ENCODE assay signal across 25 mouse cellular contexts in genomic region chr9:123844468-123844867, GRCm38 (mm10). TPM values are rescaled to one million over a fixed set of nuclear protein-coding genes. Genes with fewer than 3 reads are reported as not detected.
DNase-seq lines count a peak whose midpoint lies in the region; ATAC-seq and TF ChIP-seq lines count a peak whose summit lies in the region.
"Had no signal": no experiment of that assay in that cellular context is flagged by ENCODE, and none has a peak within 500 bp of the region (broad histone marks: within the 10 kb centered on the region; RNA-seq: fewer than 3 reads in every experiment).

No protein-coding gene starts in this region.

- H3K4me1 ChIP-seq in lung, postnatal 0 days (ENCODE audit: insufficient read depth, low read depth, low read length): no peaks in the 10 kb centered on the region
- H3K4me1 ChIP-seq in heart, embryonic 11.5 days (ENCODE audit: control insufficient read depth, insufficient read depth, low read length): peaks cover 26% of the 10 kb centered on the region
- peaks cover 41% of the 10 kb centered on the region for H3K4me1 ChIP-seq in heart, postnatal 0 days (ENCODE audit: control insufficient read depth, insufficient read depth)
- H3K4me1 ChIP-seq in forebrain, embryonic 15.5 days: no peaks in the 10 kb centered on the region
- H3K4me1 ChIP-seq: embryonic facial prominence, embryonic 15.5 days; forebrain, embryonic 10.5 days; kidney, embryonic 15.5 days; midbrain, embryonic 13.5 days; stomach, embryonic 15.5 days had no signal

- no peaks in the 10 kb centered on the region for H3K9me3 ChIP-seq in lung, postnatal 0 days (ENCODE audit: low read length)
- no peaks in the 10 kb centered on the region for H3K9me3 ChIP-seq in heart, embryonic 11.5 days (replicated peaks; ENCODE audit: control insufficient read depth, low read length)
- no peaks in the 10 kb centered on the region for H3K9me3 ChIP-seq in heart, postnatal 0 days (replicated peaks; ENCODE audit: control insufficient read depth, low read length)
- H3K9me3 ChIP-seq in forebrain, embryonic 15.5 days: no peaks in the 10 kb centered on the region
- H3K9me3 ChIP-seq: embryonic facial prominence, embryonic 15.5 days; forebrain, embryonic 10.5 days; kidney, embryonic 15.5 days; midbrain, embryonic 13.5 days; stomach, embryonic 15.5 days had no signal

- H3K9ac ChIP-seq in lung, postnatal 0 days (replicated peaks; ENCODE audit: low read depth): no peak overlapping the region
- H3K9ac ChIP-seq in heart, embryonic 11.5 days (ENCODE audit: low read depth, low read length): peak overlapping the region; percentile 34; the same call in 1 of the 2 replicates
- peak overlapping the region; percentile 35 for H3K9ac ChIP-seq in heart, postnatal 0 days (replicated peaks; ENCODE audit: low read depth, low read length)
- no peak overlapping the region for H3K9ac ChIP-seq in forebrain, embryonic 15.5 days (replicated peaks)
- H3K9ac ChIP-seq: embryonic facial prominence, embryonic 15.5 days; kidney, embryonic 15.5 days; midbrain, embryonic 13.5 days; stomach, embryonic 15.5 days had no signal

- DNase-seq in lung, postnatal 0 days (ENCODE audit: low spot score): no peak
- DNase-seq in lung, postnatal 10 days: no peak
- peak; percentile 78 for DNase-seq in heart, postnatal 0 days (ENCODE audit: low spot score)
- peak; percentile 54 for DNase-seq in skeletal muscle tissue, adult 2 months (ENCODE audit: low read depth, low spot score)
- DNase-seq in B cell, adult 2 months: no peak
- DNase-seq in retina, embryonic 14.5 days (ENCODE audit: low spot score): no peak
- DNase-seq: cerebellum, adult 18-20 months; cerebellum, postnatal 36 days; kidney, postnatal 4 days; right cerebral cortex, postnatal 25 days; thymus, adult 2 months had no signal

- ATAC-seq in lung, postnatal 0 days: no peak
- ATAC-seq in heart, embryonic 11.5 days (replicated peaks; ENCODE audit: insufficient number of reproducible peaks, low FRiP score, low TSS enrichment): no peak
- ATAC-seq in heart, postnatal 0 days (ENCODE audit: insufficient read depth, low read depth): peak; percentile 78
- ATAC-seq in forebrain, embryonic 15.5 days (replicated peaks): no peak
- ATAC-seq: hindbrain, embryonic 16.5 days; midbrain, embryonic 13.5 days had no signal

- 0 out of 2 replicates have a peak overlapping the region, but pooled peaks have one; percentile 51 for H3K27ac ChIP-seq in lung, postnatal 0 days (ENCODE audit: low read length)
- H3K27ac ChIP-seq in heart, embryonic 11.5 days (ENCODE audit: low read depth, low read length): peak overlapping the region; percentile 90
- peak overlapping the region; percentile 97 for H3K27ac ChIP-seq in heart, postnatal 0 days (ENCODE audit: low read depth)
- no peak overlapping the region for H3K27ac ChIP-seq in forebrain, embryonic 15.5 days (replicated peaks)
- H3K27ac ChIP-seq: embryonic facial prominence, embryonic 15.5 days; forebrain, embryonic 10.5 days; kidney, embryonic 15.5 days; midbrain, embryonic 13.5 days had no signal

- no peaks in the 10 kb centered on the region for H3K27me3 ChIP-seq in lung, postnatal 0 days (replicated peaks; ENCODE audit: insufficient read depth, low read length)
- H3K27me3 ChIP-seq in heart, embryonic 11.5 days (ENCODE audit: control insufficient read depth, insufficient read depth, low read length): no peaks in the 10 kb centered on the region
- no peaks in the 10 kb centered on the region for H3K27me3 ChIP-seq in heart, postnatal 0 days (ENCODE audit: control insufficient read depth, insufficient read depth, low read length)
- H3K27me3 ChIP-seq in forebrain, embryonic 15.5 days: no peaks in the 10 kb centered on the region
- H3K27me3 ChIP-seq: embryonic facial prominence, embryonic 15.5 days; kidney, embryonic 15.5 days; midbrain, embryonic 13.5 days; Patski; stomach, embryonic 15.5 days had no signal

- no peak overlapping the region for H3K4me2 ChIP-seq in lung, postnatal 0 days (replicated peaks; ENCODE audit: low read depth, low read length)
- peak overlapping the region; percentile 48 for H3K4me2 ChIP-seq in heart, embryonic 11.5 days
- peak overlapping the region; percentile 41 for H3K4me2 ChIP-seq in heart, postnatal 0 days (ENCODE audit: low read depth, low read length)
- no peak overlapping the region for H3K4me2 ChIP-seq in forebrain, embryonic 15.5 days (replicated peaks)
- H3K4me2 ChIP-seq: embryonic facial prominence, embryonic 15.5 days; kidney, embryonic 15.5 days; midbrain, embryonic 13.5 days; stomach, embryonic 15.5 days had no signal

- TF ChIP-seq CTCF in lung, postnatal 0 days (IDR thresholded peaks at IDR 0.05): no peak
- no peak for TF ChIP-seq CTCF in heart, postnatal 0 days (IDR thresholded peaks at IDR 0.05; ENCODE audit: low read depth)

- no peak overlapping the region for H3K4me3 ChIP-seq in lung, postnatal 0 days (ENCODE audit: low read depth, low read length)
- no peak overlapping the region for H3K4me3 ChIP-seq in heart, embryonic 11.5 days (ENCODE audit: low read depth, low read length)
- H3K4me3 ChIP-seq in heart, postnatal 0 days (ENCODE audit: low read depth, low read length): no peak overlapping the region
- no peak overlapping the region for H3K4me3 ChIP-seq in forebrain, embryonic 15.5 days
- H3K4me3 ChIP-seq: embryonic facial prominence, embryonic 15.5 days; forebrain, embryonic 10.5 days; kidney, embryonic 15.5 days; midbrain, embryonic 13.5 days; stomach, embryonic 15.5 days had no signal

- no peaks in the 10 kb centered on the region for H3K36me3 ChIP-seq in lung, postnatal 0 days (ENCODE audit: insufficient read depth, low read length)
- H3K36me3 ChIP-seq in heart, embryonic 11.5 days (ENCODE audit: control insufficient read depth, insufficient read depth, low read length): peaks cover 8% of the 10 kb centered on the region
- H3K36me3 ChIP-seq in heart, postnatal 0 days (replicated peaks; ENCODE audit: control insufficient read depth, insufficient read depth, low read length): peaks cover 39% of the 10 kb centered on the region
- no peaks in the 10 kb centered on the region for H3K36me3 ChIP-seq in forebrain, embryonic 15.5 days
- H3K36me3 ChIP-seq: stomach, embryonic 15.5 days had no signal

- no peak for TF ChIP-seq EP300 in lung, postnatal 0 days (IDR thresholded peaks at IDR 0.05)
- TF ChIP-seq EP300 in heart, postnatal 0 days (IDR thresholded peaks at IDR 0.05; ENCODE audit: low read depth): 0 out of 2 replicates have a peak, but pooled peaks have one; percentile 23

- 84% methylated on average over 3 of the region's 3 CpGs for WGBS in lung, postnatal 0 days
- 41% methylated on average over 3 of the region's 3 CpGs for WGBS in heart, embryonic 11.5 days (ENCODE audit: insufficient replicate concordance)
- 53% methylated on average over 3 of the region's 3 CpGs for whole genome bisulfite sequencing in heart, postnatal 0 days
- WGBS in forebrain, embryonic 15.5 days: 93% methylated on average over 3 of the region's 3 CpGs

RNA-seq across cellular contexts. Expression of gene Fyco1, which starts 7.2 kb away (rescaled TPM):
- polyA plus RNA-seq in lung, postnatal 0 days (2015; fragmentation: Nextera tagmentation; extraction: Ambion mirVana): 9.2 and 11.9 TPM in 2 replicates
- polyA plus RNA-seq in heart, embryonic 11.5 days (2014; fragmentation: Nextera tagmentation; extraction: Ambion mirVana): 27.4 and 29.1 TPM in 2 replicates
- total RNA-seq in heart, postnatal 0 days (2014; rRNA removed; ENCODE audit: low replicate concordance): 62.5 and 82.7 TPM in 2 replicates
- 35.3 and 40.9 TPM in 2 replicates for polyA plus RNA-seq in heart, postnatal 0 days (2015; fragmentation: Nextera tagmentation; extraction: Ambion mirVana)
- 16.5 and 16.8 TPM in 2 replicates for polyA plus RNA-seq in forebrain, embryonic 15.5 days (2015; fragmentation: Nextera tagmentation; extraction: Ambion mirVana)

RNA-seq across cellular contexts. Expression of gene Xcr1, which starts 17.4 kb away (rescaled TPM):
- 0.02 and 0.06 TPM in 2 replicates for polyA plus RNA-seq in lung, postnatal 0 days (2015; fragmentation: Nextera tagmentation; extraction: Ambion mirVana)
- polyA plus RNA-seq in heart, embryonic 11.5 days (2014; fragmentation: Nextera tagmentation; extraction: Ambion mirVana): not detected in 2 replicates
- not detected in 2 replicates for total RNA-seq in heart, postnatal 0 days (2014; rRNA removed; ENCODE audit: low replicate concordance)
- polyA plus RNA-seq in heart, postnatal 0 days (2015; fragmentation: Nextera tagmentation; extraction: Ambion mirVana): 0.11 and 0.12 TPM in 2 replicates
- polyA plus RNA-seq in forebrain, embryonic 15.5 days (2015; fragmentation: Nextera tagmentation; extraction: Ambion mirVana): 0.06 TPM in 2 replicates
- total RNA-seq: gastrocnemius, postnatal 14 days; heart, postnatal 36 days; layer of hippocampus, postnatal 10 days; left cerebral cortex, adult 8-10 months had no signal
- polyA plus RNA-seq: brain, embryonic 14.5 days; kidney, embryonic 15.5 days; stomach, embryonic 15.5 days had no signal

RNA-seq across cellular contexts. Expression of gene Cxcr6, which starts 38.2 kb away (rescaled TPM):
- 0.39 and 0.49 TPM in 2 replicates for polyA plus RNA-seq in lung, postnatal 0 days (2015; fragmentation: Nextera tagmentation; extraction: Ambion mirVana)
- 0.82 TPM in 1 of 2 replicates, not detected in the other for polyA plus RNA-seq in heart, embryonic 11.5 days (2014; fragmentation: Nextera tagmentation; extraction: Ambion mirVana)
- not detected in 2 replicates for total RNA-seq in heart, postnatal 0 days (2014; rRNA removed; ENCODE audit: low replicate concordance)
- 0.14 and 0.30 TPM in 2 replicates for polyA plus RNA-seq in heart, postnatal 0 days (2015; fragmentation: Nextera tagmentation; extraction: Ambion mirVana)
- polyA plus RNA-seq in forebrain, embryonic 15.5 days (2015; fragmentation: Nextera tagmentation; extraction: Ambion mirVana): 0.15 and 0.18 TPM in 2 replicates
- total RNA-seq: heart, postnatal 36 days; layer of hippocampus, postnatal 10 days; left cerebral cortex, adult 8-10 months had no signal
- polyA plus RNA-seq: brain, embryonic 14.5 days had no signal

Comparison
In these comparisons a context has a peak if more than half of its experiments do, and no peak if none do; other contexts are left out.
1. DNase-seq: peak in heart, postnatal 0 days (single experiment) and skeletal muscle tissue, adult 2 months (single experiment); none in lung, postnatal 0 days (single experiment), lung, postnatal 10 days (single experiment), B cell, adult 2 months (0 of 2) and retina, embryonic 14.5 days (single experiment).
2. H3K4me2 ChIP-seq: peak in heart, embryonic 11.5 days (single experiment) and heart, postnatal 0 days (single experiment); none in lung, postnatal 0 days (single experiment) and forebrain, embryonic 15.5 days (single experiment).
3. H3K9ac ChIP-seq: peak in heart, embryonic 11.5 days (single experiment) and heart, postnatal 0 days (single experiment); none in lung, postnatal 0 days (single experiment) and forebrain, embryonic 15.5 days (single experiment).